Mouse (Mus musculus) heart, adult 9 months (tissue): Measurements from ENCODE around the gene Olfr1220.

Experiments
- DNase-seq, 2 experiments: peaks; one replicate each; pipeline ENCODE4 v3.0.0; 2022; ENCODE audit warnings: low spot score in 2 of 2

Olfr1220 gene

DNA sequence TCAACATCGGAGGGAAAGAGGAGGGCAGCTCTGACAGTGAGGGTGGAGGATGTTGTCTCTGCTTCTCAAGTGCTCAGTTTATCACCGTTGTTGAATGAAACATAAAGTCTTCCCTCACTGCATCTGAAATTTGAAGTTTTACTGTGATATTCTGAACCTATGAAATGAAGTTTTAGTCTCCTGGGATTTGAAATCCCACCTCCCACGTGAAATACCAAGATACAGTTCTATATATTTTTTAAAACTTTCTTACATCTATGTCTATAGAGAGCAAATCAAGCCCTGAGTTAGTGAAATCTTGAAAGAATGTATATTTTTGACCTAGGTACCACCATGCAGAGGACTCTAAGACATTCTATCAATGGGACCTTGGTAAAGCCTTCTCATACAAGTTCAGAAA lies at the start of gene Olfr1220:
TSS of gene Olfr1220 (minus strand) at position 101 of the 400 bp plus-strand sequence.
- no peak for DNase-seq

DNA sequence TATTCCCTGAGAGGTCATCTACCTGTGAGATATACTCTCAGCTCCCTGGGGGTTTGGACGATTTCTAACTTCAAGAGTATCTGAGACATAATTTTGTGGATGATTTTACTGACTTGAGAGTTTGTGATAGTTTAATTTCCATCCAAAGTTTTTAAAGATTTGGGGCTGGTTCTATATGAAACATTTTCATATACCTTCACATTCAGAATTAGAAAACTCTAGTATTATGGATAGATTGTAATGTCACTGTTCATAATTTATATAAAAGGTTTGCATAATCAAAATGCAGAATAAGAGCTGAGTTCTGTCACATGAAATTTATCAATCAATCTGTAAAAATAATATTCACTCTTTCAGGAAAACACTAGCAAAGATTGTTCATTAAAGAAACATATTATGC lies 44.8 kb upstream of the Olfr1220 start, which contains the start of gene Olfr1223:
TSS of gene Olfr1223 (minus strand) at position 101 of the 400 bp plus-strand sequence.
- DNase-seq, result no peak

DNA sequence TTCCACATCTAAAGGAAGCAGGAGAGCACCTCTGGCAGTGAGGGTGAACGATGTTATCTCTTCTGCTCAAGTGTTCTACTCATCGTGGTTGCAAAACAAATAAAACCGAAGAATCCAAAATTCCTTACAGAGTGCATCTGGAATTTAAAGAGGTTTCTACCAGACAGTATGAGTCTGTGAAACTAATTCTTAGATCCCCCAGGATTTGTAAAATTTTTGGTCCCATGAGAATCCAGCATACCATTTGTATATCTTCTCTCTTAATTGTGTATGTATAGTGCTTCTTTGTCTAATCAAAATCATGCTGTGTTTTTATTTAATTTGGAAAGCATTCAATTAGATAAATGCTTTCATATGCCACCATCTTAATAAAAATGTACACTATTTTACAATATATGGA lies 26.3 kb upstream of the Olfr1220 start, which contains the start of gene Olfr1222:
TSS of gene Olfr1222 (minus strand) at position 101 of the 400 bp plus-strand sequence.
- DNase-seq, result no peak

DNA sequence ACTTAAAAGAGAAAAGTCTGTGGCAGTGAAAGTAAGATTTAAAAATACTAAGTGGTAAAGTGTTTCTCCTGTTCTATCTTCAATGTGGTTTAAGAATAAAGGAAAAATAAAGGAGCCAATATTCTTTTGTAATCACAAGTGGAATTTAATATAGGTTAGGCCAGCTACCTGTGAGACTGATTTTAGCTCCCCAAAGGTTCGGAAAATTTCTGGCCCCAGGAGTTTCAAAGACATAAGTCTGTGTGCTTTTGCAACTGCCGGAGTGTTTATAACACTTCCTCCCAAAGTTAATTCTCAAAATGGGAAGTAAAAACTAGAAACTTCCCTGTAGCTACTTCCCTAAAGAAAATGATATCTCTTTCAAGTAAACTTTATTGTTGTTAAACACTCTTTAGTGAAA lies 10.5 kb upstream of the Olfr1220 start, which contains the start of gene Olfr1221:
TSS of gene Olfr1221 (minus strand) at position 101 of the 400 bp plus-strand sequence.
- no peak for DNase-seq

DNA sequence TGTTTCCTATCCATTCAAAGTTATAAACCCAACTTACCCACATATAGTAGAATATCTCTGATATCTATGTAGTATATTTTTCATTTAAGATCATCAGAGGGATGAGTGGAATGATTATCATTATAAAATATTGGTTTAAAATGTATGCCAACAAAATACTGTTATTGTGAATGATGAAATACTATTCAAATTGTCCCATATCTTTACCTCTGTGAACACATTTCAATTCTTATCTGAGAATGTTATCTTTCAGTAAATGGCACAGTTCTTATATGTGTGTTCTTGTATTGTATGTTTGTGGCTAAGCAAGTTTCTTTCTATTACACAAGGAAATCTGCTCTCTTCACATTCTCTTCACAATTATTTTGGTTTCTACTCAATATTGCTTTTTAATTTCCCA lies 984 bp downstream of the Olfr1220 start:
- DNase-seq, result no peak

DNA sequence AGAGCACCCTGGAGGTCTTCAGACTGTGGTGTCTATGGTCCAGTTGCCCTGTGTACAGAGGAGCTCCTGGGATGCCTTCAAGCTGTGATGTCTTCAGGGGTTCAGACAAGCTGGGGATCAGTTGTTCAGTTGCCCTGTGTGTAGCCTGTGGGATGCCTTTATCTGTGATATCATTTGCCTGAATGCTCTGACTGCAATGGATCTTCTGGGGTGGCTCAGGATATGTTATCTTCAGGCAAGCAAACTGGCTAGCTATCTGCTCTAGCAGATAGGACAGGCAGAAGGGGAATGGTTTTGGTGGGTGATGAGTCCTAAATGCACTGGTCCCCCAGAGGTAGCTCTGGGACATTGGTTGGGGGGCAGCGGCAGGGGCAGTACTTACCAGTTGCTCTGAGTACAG lies 12.8 kb downstream of the Olfr1220 start:
- no peak for DNase-seq

DNA sequence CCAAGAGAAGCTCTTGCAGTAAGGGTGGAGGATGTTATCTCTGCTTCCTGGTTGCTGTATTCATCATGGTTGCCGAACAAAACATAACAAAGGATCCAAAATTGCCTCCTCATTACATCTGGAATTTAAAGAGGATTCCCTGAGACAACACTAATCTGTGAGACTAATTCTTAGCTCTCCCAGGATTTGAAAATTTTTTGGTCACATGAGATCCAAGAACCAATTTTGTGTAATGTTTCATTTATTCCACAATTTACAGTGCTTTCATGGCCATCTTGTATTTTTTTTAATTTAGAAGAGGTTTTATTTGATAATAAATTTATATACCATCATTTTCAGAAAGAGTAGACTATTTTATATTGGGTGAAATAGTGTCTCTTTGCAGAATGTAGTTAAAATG lies 23.2 kb downstream of the Olfr1220 start, which contains the start of gene Olfr1219:
TSS of gene Olfr1219 (minus strand) at position 101 of the 400 bp plus-strand sequence.
- no peak for DNase-seq

DNA sequence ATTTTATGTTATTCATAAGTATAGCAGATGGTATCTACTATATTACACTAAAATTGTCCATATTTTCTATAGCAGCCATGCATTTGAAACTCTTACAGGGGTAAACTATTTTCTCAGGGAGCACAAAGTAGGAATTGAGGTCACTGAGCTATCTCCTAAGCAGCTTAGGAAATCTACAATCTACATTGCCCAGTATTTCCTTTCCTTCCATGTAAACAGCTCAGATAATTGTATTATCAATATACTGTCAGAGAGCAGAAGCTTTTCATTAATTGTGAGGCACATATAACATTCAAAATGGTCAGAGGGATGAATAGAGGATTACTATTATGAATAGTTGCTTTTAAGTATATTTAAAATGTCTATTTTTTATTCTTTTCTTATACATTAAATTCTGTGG lies 25.1 kb downstream of the Olfr1220 start:
- no peak for DNase-seq

DNA sequence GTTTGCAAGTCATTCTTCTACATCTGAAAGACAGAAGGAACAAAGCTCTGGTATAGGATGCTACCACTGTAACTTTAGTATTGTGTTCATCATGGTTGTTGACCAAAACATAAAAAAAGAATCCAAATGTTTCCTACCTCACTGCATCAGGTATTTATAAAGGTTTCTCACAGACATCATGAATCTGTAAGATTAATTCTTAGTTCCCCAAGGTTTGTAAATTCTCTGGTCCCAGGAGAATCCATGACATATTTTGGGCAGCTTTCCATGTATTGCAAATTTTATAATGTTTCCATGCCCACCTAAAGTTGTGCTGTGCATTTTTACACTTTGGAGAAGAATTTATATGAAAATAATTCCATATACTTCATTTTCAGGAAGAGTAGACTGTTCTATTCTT lies 45.5 kb downstream of the Olfr1220 start, which contains the start of gene Olfr1218:
TSS of gene Olfr1218 (minus strand) at position 101 of the 400 bp plus-strand sequence.
- no peak for DNase-seq
